Mouse (Mus musculus): Measurements from ENCODE around the gene Zfp687.

Zfp687 gene

GRCm38 (mm10) chr3:94958295-94958694 lies 57.0 kb downstream of the Zfp687 start:
- DNase-seq = no peak

All from cerebellum, adult 11-12 months (tissue).